Mouse (Mus musculus) c-Kit-positive CD71-positive TER-119-positive erythroid progenitor cells, embryonic 14.5 days (primary cell): ENCODE results near the gene Sertad1.
"Not testable (repeated sequence)": the region's sequence is repeated elsewhere in the genome, so short reads cannot be mapped to it uniquely, and the experiment has no call there.

ENCODE experiments used
- DNase-seq: peaks from one replicate; pipeline ENCODE4 v3.0.0-alpha.2; 2013; ENCODE audit warnings: low spot score

The Sertad1 gene

GRCm38 (mm10) chr7:27473156-27473834 lies 13.4 kb upstream of the Sertad1 start, which contains the start of gene Sertad3:
Gene Sertad3 (plus strand): TSS chr7:27473768.
- DNase-seq: peak; percentile 98

GRCm38 (mm10) chr7:27473835-27474489 lies 12.7 kb upstream of the Sertad1 start:
- peak; percentile 62 for DNase-seq

- peak; percentile 99 for DNase-seq
Measured at GRCm38 (mm10) chr7:27474490-27474954, 12.2 kb upstream of the Sertad1 start.

DNA sequence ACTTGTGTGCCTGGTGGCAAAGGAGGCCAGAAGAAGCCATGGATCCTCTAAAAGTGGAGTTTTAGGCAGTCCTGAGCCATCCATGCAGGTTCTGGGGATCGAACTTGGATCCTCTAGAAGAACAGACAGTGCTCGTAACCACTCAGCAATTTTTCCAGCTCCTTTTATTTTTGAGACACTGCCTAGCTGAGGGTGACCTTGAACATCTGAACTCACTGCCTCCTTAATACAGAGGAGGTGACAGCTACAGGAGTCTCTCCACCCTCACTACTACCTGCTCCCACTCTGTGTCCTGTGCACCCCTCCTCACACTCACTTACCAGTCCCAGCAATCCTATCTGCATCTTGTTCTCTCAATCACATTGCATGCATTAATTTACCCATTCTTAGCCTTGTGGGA lies 11.1 kb upstream of the Sertad1 start:
- DNase-seq: no peak

- no peak for DNase-seq
Measured at GRCm38 (mm10) chr7:27476098-27476635, 10.5 kb upstream of the Sertad1 start.

DNA sequence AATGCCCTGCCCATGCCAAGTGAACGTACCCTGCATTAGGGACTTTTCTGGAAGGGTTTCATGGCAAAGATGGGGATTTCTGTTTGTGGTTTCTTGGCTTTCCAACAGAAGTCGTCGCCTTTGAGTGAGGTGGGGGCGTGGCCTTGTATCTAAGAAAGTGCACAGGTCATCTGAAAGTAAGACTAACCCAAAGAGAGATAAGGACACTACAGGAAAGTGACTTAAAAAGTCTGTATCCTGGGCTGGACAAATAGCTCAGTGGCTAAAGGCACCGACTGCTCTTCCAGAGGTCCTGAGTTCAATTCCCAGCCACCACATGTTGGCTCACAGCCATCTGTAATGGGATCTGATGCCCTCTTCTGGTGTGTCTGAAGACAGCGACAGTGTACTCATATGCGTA lies 8.1 kb upstream of the Sertad1 start:
- no peak for DNase-seq

GRCm38 (mm10) chr7:27479750-27480149 lies 7.0 kb upstream of the Sertad1 start:
- no peak for DNase-seq

GRCm38 (mm10) chr7:27480506-27480905 lies 6.2 kb upstream of the Sertad1 start:
- DNase-seq: no peak

DNA sequence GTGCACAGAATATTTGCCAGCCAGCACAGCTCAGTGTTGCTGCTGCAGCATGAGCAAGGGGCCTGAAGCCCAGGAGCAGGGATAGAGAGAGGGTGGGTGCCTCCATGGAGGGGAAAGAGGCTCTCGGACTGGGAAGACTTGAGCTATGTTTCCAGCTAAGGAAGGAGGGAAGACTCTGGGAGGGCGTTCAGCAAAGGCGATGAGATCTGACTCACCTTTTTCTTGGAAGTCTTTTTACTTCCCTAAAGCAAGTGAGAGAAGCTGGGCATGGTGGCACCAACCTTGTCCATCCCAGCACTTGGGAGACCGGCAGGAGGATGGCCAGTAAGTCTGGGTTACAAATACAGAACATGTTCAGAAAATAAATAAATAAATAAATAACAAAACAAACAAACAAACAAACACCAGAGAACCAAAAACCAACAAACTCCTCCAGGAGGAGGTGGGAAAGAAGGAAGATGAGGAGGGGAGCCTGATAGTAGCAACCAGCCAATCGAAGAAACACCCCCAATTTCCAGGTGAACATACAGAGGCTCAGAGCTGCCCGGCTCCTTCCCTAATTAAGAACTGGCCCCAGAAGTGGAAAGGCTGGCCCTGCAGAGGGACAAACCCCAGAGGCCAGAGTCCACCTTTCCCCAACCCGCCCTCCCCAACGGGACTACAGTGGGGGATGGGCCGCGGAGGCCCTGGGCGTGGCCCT lies 5.6 kb upstream of the Sertad1 start:
- no peak for DNase-seq

- peak; percentile 83 for DNase-seq
Measured at GRCm38 (mm10) chr7:27481627-27481969, 5.1 kb upstream of the Sertad1 start.

GRCm38 (mm10) chr7:27483860-27484259 lies 2.9 kb upstream of the Sertad1 start:
- DNase-seq: no peak

DNA sequence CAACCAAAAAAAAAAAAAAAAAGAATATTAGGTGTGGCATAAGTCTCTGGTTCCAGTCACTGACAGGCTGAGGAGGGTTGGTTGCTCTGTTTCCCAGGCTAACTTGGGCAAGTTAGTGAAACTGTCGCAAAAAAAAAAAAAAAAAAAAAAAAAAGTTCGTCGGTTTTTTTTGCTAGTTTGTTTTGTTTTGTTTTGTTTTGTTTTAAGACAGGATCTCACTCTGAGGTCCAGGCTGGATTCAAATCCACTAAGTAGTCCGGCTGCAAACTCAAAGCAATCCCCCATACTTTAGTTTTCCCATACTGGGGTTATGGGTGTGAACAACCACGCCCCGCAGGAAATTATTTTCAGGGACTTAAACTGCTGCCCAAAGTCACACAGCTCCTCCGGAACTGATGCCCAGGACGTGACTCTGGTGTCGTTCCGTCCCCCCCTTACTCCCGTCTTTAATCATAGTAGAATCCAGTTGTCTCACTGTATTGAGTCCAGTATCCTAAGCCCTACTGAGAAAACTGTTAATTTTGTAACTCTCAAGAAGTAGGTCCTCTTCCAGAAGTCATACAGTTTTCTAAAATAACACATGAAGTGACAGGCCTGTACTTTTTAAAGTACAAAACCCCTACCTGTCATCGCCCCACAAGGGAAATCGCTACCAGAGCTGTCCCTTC lies 474 bp upstream of the Sertad1 start:
- DNase-seq: peak; percentile 60

- peak; percentile 45 for DNase-seq
Measured at GRCm38 (mm10) chr7:27487740-27488268, 1.1 kb downstream of the Sertad1 start.

DNA sequence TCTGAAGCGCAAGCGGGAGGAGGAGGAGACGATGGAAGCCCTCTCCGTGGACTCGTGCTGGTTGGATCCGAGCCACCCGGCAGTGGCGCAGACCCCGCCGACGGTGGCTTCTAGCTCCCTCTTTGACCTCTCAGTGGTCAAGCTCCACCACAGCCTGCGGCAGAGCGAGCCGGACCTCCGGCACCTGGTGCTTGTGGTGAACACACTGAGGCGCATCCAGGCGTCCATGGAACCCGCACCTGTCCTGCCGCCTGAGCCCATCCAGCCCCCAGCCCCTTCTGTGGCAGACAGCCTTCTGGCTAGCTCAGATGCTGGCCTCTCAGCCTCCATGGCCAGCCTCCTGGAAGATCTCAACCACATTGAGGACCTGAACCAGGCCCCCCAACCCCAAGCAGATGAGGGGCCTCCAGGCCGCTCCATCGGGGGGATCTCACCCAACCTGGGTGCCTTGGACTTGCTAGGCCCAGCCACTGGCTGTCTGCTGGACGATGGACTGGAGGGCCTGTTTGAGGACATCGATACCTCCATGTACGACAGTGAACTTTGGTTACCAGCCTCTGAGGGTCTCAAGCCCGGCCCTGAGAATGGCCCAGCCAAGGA lies 2.7 kb downstream of the Sertad1 start:
- no peak for DNase-seq

DNA sequence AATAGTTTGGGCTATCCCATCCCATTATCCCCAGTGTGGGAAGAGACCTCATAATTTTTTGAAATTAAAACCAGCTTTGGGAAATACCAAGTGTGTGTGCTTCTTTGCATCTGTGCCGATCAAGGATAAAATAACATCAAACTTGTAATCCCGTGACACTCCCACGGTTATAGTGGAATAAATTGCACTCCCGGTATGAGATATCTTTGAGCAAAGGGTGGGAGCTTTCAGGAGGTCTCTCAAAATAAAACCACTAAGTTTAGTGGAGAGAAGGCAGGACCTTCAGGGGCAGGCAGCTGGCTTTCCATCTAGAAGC lies 3.5 kb downstream of the Sertad1 start:
- DNase-seq: no peak

DNA sequence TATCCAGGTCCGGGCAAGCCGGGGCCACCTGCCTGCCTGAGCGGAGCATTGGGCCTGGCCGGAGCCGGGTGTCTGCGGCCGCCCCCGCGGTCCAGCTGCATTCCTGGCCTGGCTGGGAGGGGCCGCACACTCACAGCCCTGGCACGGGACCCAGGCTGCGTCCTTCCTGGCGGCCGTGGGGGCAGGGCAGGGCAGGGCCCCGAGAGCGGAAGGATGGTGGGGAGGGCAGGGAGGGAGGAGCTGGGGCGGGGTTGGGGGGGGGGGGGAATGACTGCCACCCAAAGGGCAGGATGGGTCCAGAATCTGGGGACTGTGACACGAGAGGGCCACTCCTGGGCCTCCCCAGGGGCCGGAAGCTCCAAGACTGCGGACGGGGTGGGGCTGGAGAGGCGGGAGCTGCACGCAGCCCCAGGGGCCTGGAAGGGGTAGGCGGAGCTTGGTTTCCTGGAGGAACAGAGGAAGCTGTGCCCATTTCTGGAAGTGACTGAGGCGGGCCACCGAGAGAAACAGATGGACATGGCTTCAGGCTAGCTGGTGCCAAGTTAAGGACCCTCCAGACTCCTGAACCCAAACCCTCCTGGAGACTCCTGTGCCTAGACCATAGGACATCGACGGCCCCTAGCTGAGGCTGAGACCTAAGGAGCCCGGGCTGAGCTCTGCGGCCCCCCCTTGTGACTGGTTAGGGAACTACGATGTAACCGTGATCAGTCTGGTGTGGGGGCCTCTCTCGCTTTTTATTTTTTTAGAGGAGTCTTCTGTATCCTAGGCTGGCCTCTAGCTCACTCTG lies 4.0 kb downstream of the Sertad1 start:
- DNase-seq: peak; percentile 92

DNA sequence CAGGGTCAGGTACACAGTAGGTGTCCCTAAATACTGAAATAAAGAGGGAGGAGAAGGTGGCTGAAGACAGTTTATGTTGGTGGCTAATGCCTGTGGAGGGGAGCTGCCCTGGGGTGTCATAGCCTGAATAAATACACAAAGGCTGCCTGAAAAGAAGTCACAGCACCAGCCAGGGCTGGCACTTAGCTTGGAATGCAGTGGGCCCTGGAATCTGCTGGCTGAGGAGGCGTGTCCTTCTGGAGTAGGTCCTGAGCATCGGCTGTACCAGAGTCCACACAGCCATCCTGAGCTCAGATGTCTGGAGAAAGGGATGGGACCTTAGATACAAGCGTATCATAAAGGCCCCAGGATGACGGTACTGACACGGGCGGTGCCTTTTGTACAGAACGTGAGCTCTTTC lies 5.1 kb downstream of the Sertad1 start:
- DNase-seq: no peak

DNA sequence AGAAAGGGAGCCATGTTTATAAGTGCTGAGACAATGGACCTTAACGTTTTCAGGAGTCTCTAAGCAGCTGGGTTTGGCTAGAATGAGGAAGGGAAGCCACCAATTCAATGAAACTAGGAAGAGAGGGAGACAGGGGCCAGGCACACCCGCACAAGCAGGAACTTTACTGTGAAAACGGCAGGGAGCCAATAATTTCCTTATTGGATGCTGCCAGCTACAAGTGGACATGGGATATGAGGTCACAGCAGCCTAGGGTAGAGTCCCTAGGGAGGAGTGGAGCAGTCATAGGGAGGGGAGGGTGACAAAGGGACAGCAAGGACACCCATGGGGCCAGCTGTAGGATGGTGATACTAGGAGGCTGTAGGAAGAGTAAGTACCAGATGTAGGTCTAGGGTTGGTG lies 6.3 kb downstream of the Sertad1 start:
- DNase-seq: no peak

GRCm38 (mm10) chr7:27493450-27493849 lies 6.7 kb downstream of the Sertad1 start:
- no peak for DNase-seq

DNA sequence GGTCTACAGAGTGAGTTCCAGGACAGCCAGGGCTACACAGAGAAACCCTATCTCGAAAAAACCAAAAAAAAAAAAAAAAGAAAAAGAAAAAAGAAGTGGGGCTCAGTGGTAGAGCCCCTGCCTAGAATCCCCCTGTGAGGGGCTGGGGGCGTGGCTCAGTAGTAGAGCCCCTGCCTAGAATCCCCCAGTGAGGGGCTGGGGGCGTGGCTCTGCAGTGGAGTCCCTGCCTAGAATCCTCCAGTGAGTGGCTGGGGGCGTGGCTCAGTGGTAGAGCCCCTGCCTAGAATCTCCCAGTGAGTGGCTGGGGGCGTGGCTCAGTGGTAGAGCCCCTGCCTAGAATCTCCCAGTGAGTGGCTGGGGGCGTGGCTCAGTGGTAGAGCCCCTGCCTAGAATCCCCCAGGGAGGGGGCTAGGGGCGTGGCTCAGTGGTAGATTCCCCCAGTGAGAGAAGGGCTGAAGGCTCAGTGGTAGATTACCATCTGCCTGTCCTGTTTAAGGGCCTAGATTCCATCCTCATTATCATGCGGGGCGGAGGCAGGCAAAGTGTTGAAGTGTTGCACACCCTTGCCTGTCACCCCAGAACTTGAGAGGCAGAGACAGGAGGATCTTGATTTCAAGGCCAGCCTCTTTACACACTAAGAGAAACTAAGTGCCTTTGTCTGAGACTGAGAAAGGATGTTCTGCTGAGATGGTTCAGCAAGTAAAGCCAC lies 8.1 kb downstream of the Sertad1 start:
- DNase-seq: not testable (repeated sequence)
